Mouse (Mus musculus) embryonic fibroblast, embryonic 13.5 days (primary cell): ENCODE measurements at regions not wholly inside any gene's neighbourhood (a gene's known extent, or its start where the extent isn't known, plus 50 kb on each side); places are given as distances from the start of the nearest gene placed in this dataset.

Source experiments
- H3K27ac ChIP-seq: 2 replicates; pipeline ENCODE4 v1.5.1; 2012; ENCODE audit warnings: low read length, control low read depth, inconsistent platforms; ENCODE audit not compliant: insufficient read depth
- H3K4me1 ChIP-seq: 2 replicates; pipeline ENCODE4 v1.6.1; 2011; ENCODE audit warnings: low read length; ENCODE audit not compliant: control insufficient read depth, insufficient read depth
- H3K4me3 ChIP-seq: 2 replicates; pipeline ENCODE4 v1.5.1; 2011; ENCODE audit warnings: mild to moderate bottlenecking, control low read depth, low read length; ENCODE audit not compliant: insufficient read depth
- CTCF ChIP-seq: IDR thresholded peaks from 2 replicates; pipeline ENCODE4 v1.5.1; 2011; ENCODE audit warnings: mild to moderate bottlenecking, control low read depth, low read length, moderate library complexity, borderline replicate concordance; ENCODE audit not compliant: insufficient read depth
- POLR2A ChIP-seq: IDR thresholded peaks from 2 replicates; pipeline ENCODE4 v1.6.1; 2011; ENCODE audit warnings: low read depth, mild to moderate bottlenecking, control low read depth, low read length, moderate library complexity

DNA sequence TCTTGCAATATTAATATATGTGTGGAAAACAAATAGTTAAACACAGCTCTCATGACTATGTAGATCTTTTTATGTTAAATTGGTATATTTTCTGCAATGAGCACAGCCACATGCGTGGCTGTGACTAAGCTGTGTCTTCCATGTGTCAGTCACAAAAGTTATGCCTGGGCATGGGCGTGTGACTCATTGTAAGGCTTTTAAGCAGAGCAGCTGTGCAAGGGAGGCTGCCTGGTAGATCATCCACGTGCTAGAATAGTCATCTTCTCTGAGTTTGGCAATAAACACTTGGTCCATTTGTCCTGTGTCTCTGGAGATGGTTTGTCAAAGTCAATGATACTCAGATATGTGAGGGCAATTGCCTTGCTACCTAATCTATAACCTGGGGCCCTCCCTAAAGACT lies 154.6 kb upstream of the Sox2 start:
- TF ChIP-seq POLR2A, result no peak
- no peak for TF ChIP-seq CTCF
- Histone ChIP-seq H3K4me1 (no peaks in the 10 kb centered on the region), H3K27ac (no peak overlapping the region), H3K4me3 (no peak overlapping the region)

DNA sequence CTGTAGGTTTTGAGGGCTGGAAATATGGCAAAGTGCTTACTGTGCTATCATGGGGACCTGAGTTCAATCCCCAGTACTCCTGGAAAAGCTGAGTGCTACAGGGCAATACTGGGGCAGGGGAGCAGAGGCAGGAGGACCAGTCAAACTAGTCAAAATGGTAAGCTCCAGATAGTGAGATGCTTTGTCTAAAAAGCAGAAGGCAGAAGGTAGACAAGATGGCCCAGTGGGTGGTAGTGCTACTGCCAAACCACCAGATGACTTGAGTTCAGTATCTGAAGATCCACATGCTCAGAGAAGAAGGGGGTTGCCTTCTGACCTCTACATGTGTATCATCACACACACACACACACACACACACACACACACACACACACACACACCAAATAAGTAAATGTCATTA lies 156.3 kb upstream of the Sox2 start:
- Histone ChIP-seq H3K4me1 (no peaks in the 10 kb centered on the region), H3K4me3 (no peak overlapping the region), H3K27ac (no peak overlapping the region)
- TF ChIP-seq CTCF, result no peak
- TF ChIP-seq POLR2A, result no peak

DNA sequence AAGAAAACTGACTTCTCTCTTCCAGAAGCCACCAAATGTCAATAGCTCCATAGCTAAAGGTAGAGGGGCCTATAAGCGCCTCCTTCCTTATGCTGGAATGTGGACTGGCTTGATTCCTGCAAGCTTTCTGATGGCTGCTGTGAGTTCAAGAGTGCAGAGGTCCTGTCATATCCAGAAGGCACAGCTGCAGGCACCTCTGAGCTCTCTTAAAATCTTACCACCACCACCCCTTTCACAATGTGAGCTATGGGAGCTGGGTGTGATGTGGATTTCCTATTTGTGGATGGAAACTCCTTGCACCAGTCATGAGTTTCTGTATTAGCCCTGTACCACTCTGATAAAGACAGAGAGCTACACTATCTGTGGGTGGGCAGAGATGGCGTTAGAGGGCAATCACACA lies 161.2 kb upstream of the Sox2 start:
- Histone ChIP-seq H3K27ac (no peak overlapping the region), H3K4me1 (no peaks in the 10 kb centered on the region)
- TF ChIP-seq POLR2A (no peak), CTCF (no peak)

DNA sequence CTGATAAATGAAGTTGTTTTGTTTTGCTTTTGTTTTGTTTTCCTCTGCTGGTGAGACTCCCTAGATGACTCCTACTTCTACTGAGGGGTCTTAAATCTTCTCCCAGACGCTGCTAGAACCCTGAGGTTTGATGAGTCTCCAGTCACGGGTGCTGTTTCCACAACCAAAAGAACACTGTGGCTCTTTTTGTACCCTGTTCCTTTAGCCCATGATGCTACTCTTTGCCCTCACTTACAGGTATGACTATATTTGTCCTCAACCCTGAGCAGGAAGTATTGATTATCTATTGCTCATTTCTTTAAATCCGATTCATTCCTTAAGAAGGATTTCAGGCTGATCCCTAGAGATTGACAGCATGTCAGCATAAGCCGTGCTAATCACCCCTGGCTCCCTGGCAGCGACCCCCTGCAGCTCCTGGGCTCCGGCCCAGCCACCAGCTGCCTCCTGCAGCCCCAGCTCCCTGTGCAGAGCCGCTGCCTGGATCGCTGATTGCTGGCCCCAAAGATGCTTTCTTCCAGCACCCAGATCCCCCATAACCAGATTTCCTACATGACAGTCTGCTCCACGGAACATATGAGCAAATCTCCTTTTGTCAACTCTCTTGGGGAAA lies 163.7 kb upstream of the Sox2 start:
- TF ChIP-seq POLR2A, result no peak
- TF ChIP-seq CTCF, result no peak
- Histone ChIP-seq H3K4me3 (no peak overlapping the region), H3K4me1 (no peaks in the 10 kb centered on the region), H3K27ac (no peak overlapping the region)

More for the DNA sequence above, 161.2 kb upstream of the Sox2 start:
- H3K4me3 ChIP-seq, result no peak overlapping the region

DNA sequence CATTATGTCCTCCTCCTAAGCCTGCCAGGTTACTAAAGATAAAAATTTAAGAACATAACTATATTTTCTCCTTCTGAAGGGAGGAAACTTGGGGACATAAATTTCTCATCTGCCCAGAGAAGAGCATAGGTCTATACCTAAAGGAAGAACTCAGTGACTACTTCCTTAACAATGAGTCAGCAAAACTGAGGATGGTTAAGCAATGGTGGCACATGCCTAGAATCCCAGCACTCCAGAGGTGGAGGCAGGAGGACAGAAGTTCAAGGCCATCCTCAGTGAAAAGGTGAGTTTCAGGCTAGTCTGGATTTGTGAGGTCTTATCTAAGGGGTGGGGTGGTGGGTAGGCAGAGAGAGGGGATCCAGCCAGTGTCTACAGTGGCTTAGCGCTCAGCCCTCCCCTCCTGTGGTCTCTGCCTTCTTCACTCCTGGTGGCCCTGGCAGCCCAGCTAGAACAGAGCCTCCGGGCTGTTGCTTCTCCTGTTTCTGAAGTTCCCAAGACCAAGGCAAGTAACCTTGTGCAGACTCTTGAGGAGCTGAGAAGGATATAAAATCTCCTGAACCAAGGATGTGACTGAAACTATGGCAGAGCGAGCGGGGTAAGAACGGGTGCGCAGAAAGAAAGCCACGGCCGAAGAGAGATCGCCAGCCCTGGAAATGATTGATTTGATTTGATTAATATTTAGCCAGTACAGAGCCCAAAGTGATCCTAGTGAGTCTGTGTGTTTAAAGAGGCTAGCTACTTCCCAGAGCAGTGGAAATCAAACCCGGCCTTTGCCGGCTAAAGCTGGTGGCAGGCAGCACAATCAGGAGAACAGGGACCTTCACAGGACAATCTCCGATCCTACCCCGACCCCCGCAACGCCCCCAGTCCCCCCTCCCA lies 164.6 kb upstream of the Sox2 start:
- Histone ChIP-seq H3K4me3 (no peak overlapping the region), H3K4me1 (no peaks in the 10 kb centered on the region), H3K27ac (no peak overlapping the region)
- TF ChIP-seq CTCF (no peak), POLR2A (no peak)

DNA sequence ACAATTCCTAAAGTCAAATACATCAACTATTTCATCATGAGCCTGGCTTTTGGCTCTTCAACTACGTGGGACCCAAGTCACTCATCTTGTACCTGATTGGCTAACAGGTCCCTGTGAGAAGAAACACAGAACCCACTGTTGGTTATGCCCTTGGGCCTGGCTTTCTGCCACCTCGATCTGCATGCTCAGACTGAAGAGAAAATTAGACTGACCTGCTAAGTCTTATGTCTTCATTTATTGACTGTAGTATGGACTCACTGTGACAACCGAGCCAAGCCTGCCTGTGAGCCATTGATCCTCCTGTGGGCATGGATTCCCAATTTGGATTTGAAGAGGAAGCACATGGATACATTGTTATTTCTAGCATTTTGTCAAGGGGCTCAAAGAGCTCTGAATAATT lies 166.3 kb upstream of the Sox2 start:
- Histone ChIP-seq H3K4me3 (no peak overlapping the region), H3K27ac (no peak overlapping the region), H3K4me1 (no peaks in the 10 kb centered on the region)
- TF ChIP-seq POLR2A, result no peak
- no peak for TF ChIP-seq CTCF

DNA sequence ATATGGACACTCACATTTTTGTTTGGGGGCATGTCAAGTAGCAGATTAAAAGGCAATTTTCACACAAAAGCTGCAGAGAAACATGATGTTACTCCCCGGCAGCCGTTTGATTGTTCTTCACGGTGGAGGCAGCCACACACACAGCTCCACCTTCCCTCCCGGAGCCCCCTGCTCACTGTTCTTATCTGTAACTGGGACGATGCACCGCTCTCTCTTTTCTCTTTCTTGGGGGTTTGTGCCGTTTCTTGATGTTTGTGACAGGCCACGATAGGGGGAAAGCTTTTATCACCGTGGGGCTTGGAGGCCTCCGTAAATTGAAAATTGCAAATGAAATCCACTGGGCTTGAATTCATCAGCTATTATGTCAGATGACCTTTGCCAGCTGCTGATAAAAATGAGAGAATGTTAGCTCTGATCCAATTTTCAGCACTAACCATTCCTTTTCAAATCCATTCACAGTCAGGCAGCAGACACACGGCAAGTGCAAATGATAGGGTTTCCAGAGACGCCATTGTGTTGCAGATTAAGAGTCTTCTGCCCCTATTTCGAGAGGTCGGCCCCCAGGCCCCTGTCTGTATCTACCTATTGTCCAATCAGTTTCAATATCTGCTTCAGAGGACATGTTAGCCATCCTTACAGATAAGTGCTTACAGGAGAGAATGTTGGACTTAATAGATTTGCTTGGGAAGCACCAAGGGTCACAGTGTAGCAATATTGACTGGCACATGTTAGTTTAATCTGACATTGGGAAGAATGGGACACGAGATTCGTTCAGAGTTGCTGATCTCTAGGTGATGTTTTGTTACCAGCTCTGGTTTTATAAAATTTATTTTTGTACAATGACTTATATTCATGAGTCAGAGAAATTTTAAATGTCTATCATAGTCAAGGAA lies 168.1 kb upstream of the Sox2 start:
- H3K4me3 ChIP-seq, result no peak overlapping the region
- H3K4me1 ChIP-seq, result no peaks in the 10 kb centered on the region
- H3K27ac ChIP-seq, result no peak overlapping the region
- TF ChIP-seq POLR2A, result no peak
- no peak for TF ChIP-seq CTCF

DNA sequence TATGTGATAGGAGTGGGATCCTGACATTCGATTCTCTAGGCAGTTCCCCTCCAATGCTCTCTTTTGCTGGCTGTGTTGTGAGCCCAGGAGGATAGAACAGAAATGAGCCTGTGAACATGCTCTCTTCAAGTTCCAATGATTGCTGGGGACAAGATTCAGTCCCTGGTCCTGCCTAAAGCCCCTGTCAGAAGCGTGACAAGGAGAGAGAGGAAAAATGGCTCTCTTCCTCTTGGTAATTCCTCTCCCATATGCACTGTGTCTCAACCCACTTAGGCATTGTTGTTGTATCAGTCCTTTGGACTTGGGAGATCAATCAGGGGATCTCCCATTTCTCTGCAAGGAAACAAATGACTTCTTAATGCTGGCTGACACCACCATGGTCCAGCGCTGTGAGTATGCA lies 168.9 kb upstream of the Sox2 start:
- H3K4me3 ChIP-seq, result no peak overlapping the region
- no peaks in the 10 kb centered on the region for H3K4me1 ChIP-seq
- H3K27ac ChIP-seq, result no peak overlapping the region
- TF ChIP-seq POLR2A, result no peak
- no peak for TF ChIP-seq CTCF

DNA sequence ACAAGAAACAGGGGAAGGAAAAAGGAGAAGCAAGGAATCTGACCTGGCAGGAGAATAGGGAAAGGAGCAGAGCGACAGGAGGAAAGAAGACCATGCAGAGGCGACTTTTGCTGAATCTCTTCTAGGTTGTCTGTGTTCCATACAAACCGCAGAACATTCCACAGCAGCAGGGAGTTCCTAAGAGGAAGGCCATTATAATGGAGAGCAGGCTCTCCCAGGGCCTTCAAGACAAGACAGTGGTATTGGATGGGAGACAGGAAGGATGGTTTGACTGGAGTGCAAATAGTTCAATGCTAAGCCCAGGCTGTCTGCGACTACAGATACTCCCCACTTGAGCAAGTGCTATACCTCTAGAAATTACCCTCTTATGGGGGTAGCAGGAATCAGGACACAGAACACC lies 176.1 kb upstream of the Sox2 start:
- TF ChIP-seq POLR2A (no peak), CTCF (no peak)
- Histone ChIP-seq H3K4me3 (no peak overlapping the region), H3K4me1 (no peaks in the 10 kb centered on the region), H3K27ac (no peak overlapping the region)
